Mouse (Mus musculus): ENCODE data around the gene Cdkn1c. TPM values are rescaled to one million over a fixed set of nuclear protein-coding genes. Genes with fewer than 3 reads are reported as not detected.

The Cdkn1c gene
- total and polyA plus RNA-seq, 3 experiments: 10.0 to 11.9 TPM; not detected in 1

GRCm38 (mm10) chr7:143498584-143498983 lies 37.7 kb upstream of the Cdkn1c start:
- peaks cover 10% of the 10 kb centered on the region for H3K79me2 ChIP-seq (ENCODE audit: control insufficient read depth, insufficient read depth, low read length, poor library complexity)
- H3K36me3 ChIP-seq (ENCODE audit: control insufficient read depth in 1 of 2, insufficient read depth in 2 of 2, low read length in 2 of 2): peaks cover 0 to 33% of the 10 kb centered on the region in 2 experiments; a peak in 2 of 4 replicates
- no peak overlapping the region for H3K9ac ChIP-seq (ENCODE audit: control insufficient read depth, low read depth, low read length, poor library complexity, severe bottlenecking)
- DNase-seq (ENCODE audit: low read depth, low spot score): no peak
- no peak overlapping the region for H3K27ac ChIP-seq (ENCODE audit: control insufficient read depth, low read depth, low read length)
- TF ChIP-seq MAFK (IDR thresholded peaks at IDR 0.05; ENCODE audit: borderline replicate concordance, low read depth, low read length): no peak
- TF ChIP-seq UBTF (IDR thresholded peaks at IDR 0.05; ENCODE audit: borderline replicate concordance, insufficient read depth, low read depth, low read length): no peak
- no peak for TF ChIP-seq GATA1 (IDR thresholded peaks at IDR 0.05; ENCODE audit: low read depth, low read length)
- no peak for TF ChIP-seq TCF12 (IDR thresholded peaks at IDR 0.05; ENCODE audit: low read depth, low read length)
- TF ChIP-seq SMC3 (IDR thresholded peaks at IDR 0.05; ENCODE audit: low read depth, low read length): no peak
- TF ChIP-seq MAZ (IDR thresholded peaks at IDR 0.05; ENCODE audit: low read depth, low read length): no peak
- no peak for TF ChIP-seq ELF1 (IDR thresholded peaks at IDR 0.05; ENCODE audit: low read depth, low read length)
- no peak for TF ChIP-seq MXI1 (IDR thresholded peaks at IDR 0.05; ENCODE audit: low read depth, low read length)
- TF ChIP-seq BHLHE40 (IDR thresholded peaks at IDR 0.05; ENCODE audit: borderline replicate concordance, low read depth, low read length): no peak
- no peak for TF ChIP-seq CTCF (IDR thresholded peaks at IDR 0.05 in 2 of 3, conservative IDR thresholded peaks at IDR 0.05 in 1 of 3; ENCODE audit: control insufficient read depth in 1 of 3, insufficient read depth in 1 of 3, low read depth in 2 of 3, low read length in 3 of 3, poor library complexity in 1 of 3, severe bottlenecking in 1 of 3)
- TF ChIP-seq SIN3A (IDR thresholded peaks at IDR 0.05; ENCODE audit: low read length): no peak
- TF ChIP-seq ZMIZ1 (IDR thresholded peaks at IDR 0.05; ENCODE audit: low read depth, low read length): no peak
- no peak for TF ChIP-seq POLR2AphosphoS5 (IDR thresholded peaks at IDR 0.05; ENCODE audit: borderline replicate concordance, low read depth, low read length)
- peaks cover 27 to 46% of the 10 kb centered on the region in 2 experiments for H3K4me1 ChIP-seq (ENCODE audit: control insufficient read depth in 1 of 2, insufficient read depth in 2 of 2, low read length in 2 of 2)
- no peak overlapping the region for H3K4me3 ChIP-seq (ENCODE audit: control insufficient read depth in 1 of 2, insufficient read depth in 1 of 2, low read depth in 2 of 2, low read length in 2 of 2)
- no peaks in the 10 kb centered on the region for H3K9me3 ChIP-seq (replicated peaks; ENCODE audit: insufficient read depth, low read length)
- H3K27me3 ChIP-seq (ENCODE audit: control insufficient read depth in 1 of 2, insufficient read depth in 2 of 2, low read length in 2 of 2): no peaks in the 10 kb centered on the region

DNA sequence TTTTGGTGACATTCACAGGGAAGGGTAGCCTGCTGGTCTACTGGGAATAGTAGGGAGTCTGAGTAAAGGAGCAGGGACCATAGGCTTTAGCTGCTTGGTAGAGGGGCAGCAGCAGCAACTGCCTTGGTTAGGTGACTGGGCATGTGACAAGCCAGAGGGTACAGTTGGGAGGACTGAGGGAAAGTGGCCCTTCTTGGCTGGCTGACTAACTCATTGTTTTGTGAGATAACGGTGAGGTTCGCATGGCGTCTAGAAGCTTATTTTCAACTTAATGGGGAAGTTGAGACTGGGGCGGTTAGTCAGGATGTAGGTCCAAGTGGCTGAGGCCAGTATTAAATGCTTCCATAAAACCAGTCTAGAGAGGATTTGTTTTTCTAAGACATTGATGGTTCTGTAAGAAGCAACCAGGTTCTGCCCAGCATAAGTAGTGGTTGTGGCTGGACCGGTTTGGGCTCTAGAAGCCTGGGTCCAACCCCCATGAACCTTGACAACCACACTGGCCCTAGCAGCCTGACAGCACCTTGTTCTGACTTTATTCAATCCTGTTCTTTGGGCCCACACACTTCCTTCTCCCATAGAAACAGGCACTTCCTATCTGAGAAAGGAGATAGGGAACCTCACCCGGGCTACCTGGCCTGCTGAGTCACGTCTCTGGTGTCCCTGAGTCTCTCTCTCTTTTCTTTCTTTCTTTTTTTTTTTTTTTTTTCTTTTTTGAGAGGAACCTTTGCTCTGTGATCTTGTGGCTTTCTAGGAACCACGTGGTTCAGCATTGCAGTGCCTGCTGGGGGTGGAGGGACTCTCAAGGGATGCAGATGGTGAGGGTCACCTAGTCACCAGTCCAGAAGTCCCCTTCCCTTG lies 34.5 kb upstream of the Cdkn1c start:
- Histone ChIP-seq H3K4me3 (ENCODE audit: control insufficient read depth in 1 of 2, insufficient read depth in 1 of 2, low read depth in 2 of 2, low read length in 2 of 2) (0 out of 4 replicates have a peak overlapping the region, but pooled peaks of 1 of the 2 experiments have one; percentile 0), H3K9ac (ENCODE audit: control insufficient read depth, low read depth, low read length, poor library complexity, severe bottlenecking) (peak overlapping the region; percentile 58), H3K36me3 (ENCODE audit: control insufficient read depth in 1 of 2, insufficient read depth in 2 of 2, low read length in 2 of 2) (peaks cover 0 to 31% of the 10 kb centered on the region in 2 experiments; a peak in 2 of 4 replicates), H3K79me2 (ENCODE audit: control insufficient read depth, insufficient read depth, low read length, poor library complexity) (no peaks in the 10 kb centered on the region), H3K9me3 (replicated peaks; ENCODE audit: insufficient read depth, low read length) (no peaks in the 10 kb centered on the region), H3K27me3 (ENCODE audit: control insufficient read depth in 1 of 2, insufficient read depth in 2 of 2, low read length in 2 of 2) (no peaks in the 10 kb centered on the region), H3K27ac (ENCODE audit: control insufficient read depth, low read depth, low read length) (peak overlapping the region; percentile 99), H3K4me1 (ENCODE audit: control insufficient read depth in 1 of 2, insufficient read depth in 2 of 2, low read length in 2 of 2) (peaks cover 24 to 40% of the 10 kb centered on the region in 2 experiments)
- DNase-seq (ENCODE audit: low read depth, low spot score): peak; percentile 94
- no peak; the same call in 1 of the 2 replicates for TF ChIP-seq POLR2AphosphoS2 (IDR thresholded peaks at IDR 0.05; ENCODE audit: low read length)
- peak; percentile 55; the same call in 1 of the 2 replicates for TF ChIP-seq CHD1 (IDR thresholded peaks at IDR 0.05; ENCODE audit: low read depth, low read length)
- peak; percentile 86 for TF ChIP-seq SIN3A (IDR thresholded peaks at IDR 0.05; ENCODE audit: low read length)
- peak; percentile 53; the same call in 1 of the 2 replicates for TF ChIP-seq ELF1 (IDR thresholded peaks at IDR 0.05; ENCODE audit: low read depth, low read length)
- peak; percentile 71 for TF ChIP-seq RCOR1 (IDR thresholded peaks at IDR 0.05; ENCODE audit: low read depth, low read length)
- peak; percentile 67 for TF ChIP-seq TAL1 (IDR thresholded peaks at IDR 0.05; ENCODE audit: low read length)
- peak; percentile 75 for TF ChIP-seq ETS1 (IDR thresholded peaks at IDR 0.05; ENCODE audit: low read depth, low read length)
- no peak for TF ChIP-seq POLR2AphosphoS5 (IDR thresholded peaks at IDR 0.05; ENCODE audit: borderline replicate concordance, low read depth, low read length)
- TF ChIP-seq JUND (IDR thresholded peaks at IDR 0.05; ENCODE audit: low read depth, low read length): peak; percentile 44
- TF ChIP-seq GATA1 (IDR thresholded peaks at IDR 0.05; ENCODE audit: low read depth, low read length): peak; percentile 70
- TF ChIP-seq SMC3 (IDR thresholded peaks at IDR 0.05; ENCODE audit: low read depth, low read length): no peak
- TF ChIP-seq ZMIZ1 (IDR thresholded peaks at IDR 0.05; ENCODE audit: low read depth, low read length): no peak
- no peak for TF ChIP-seq UBTF (IDR thresholded peaks at IDR 0.05; ENCODE audit: borderline replicate concordance, insufficient read depth, low read depth, low read length)
- TF ChIP-seq MYC (IDR thresholded peaks at IDR 0.05; ENCODE audit: low read depth, low read length): peak; percentile 92
- TF ChIP-seq ZNF384 (IDR thresholded peaks at IDR 0.05; ENCODE audit: low read depth, low read length): peak; percentile 98
- no peak for TF ChIP-seq ZC3H11A (IDR thresholded peaks at IDR 0.05; ENCODE audit: low read depth, low read length)
- TF ChIP-seq MAFK (IDR thresholded peaks at IDR 0.05; ENCODE audit: borderline replicate concordance, low read depth, low read length): peak; percentile 49; the same call in 1 of the 2 replicates
- TF ChIP-seq POLR2A (IDR thresholded peaks at IDR 0.05; ENCODE audit: control insufficient read depth in 1 of 2, insufficient read depth in 1 of 2, low read depth in 1 of 2, low read length in 2 of 2, poor library complexity in 1 of 2): peak; percentile 15 to 67; a peak in 2 of 4 replicates
- peak; percentile 72; the same call in 1 of the 2 replicates for TF ChIP-seq MYB (IDR thresholded peaks at IDR 0.05; ENCODE audit: low read depth, low read length)
- TF ChIP-seq MAZ (IDR thresholded peaks at IDR 0.05; ENCODE audit: low read depth, low read length): peak; percentile 3; the same call in 1 of the 2 replicates
- peak; percentile 17; the same call in 1 of the 2 replicates for TF ChIP-seq BHLHE40 (IDR thresholded peaks at IDR 0.05; ENCODE audit: borderline replicate concordance, low read depth, low read length)
- no peak for TF ChIP-seq CHD2 (IDR thresholded peaks at IDR 0.05; ENCODE audit: low read length)
- peak; percentile 81 to 85 for TF ChIP-seq EP300 (IDR thresholded peaks at IDR 0.05; ENCODE audit: low read depth in 1 of 2, low read length in 2 of 2)
- TF ChIP-seq HCFC1 (IDR thresholded peaks at IDR 0.05; ENCODE audit: low read depth, low read length): peak; percentile 18

All from MEL (cell line).